Mouse (Mus musculus): ENCODE data around the gene Kdm1b. TPM values are rescaled to one million over a fixed set of nuclear protein-coding genes. Genes with fewer than 3 reads are reported as not detected.

The Kdm1b gene
- polyA plus RNA-seq, 1 experiment from 2014 or later = 7.5 TPM

DNA sequence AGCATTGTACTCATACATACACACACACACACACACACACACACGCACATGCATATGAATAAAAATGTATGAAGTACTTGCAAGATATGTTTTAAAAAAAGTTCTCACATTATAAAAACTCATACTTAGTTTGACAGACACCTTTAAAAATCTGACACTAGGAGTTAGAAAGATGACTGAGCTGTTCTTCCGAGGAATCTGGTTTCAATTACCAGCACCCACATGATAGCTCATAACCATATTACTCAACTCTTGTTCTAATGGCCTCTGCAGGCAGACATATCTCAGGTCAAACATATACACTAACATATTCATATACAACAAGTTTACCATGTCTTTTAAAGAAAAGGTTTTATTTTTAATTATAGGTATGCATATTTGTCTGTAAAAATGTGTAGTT lies 53.3 kb downstream of the Kdm1b start:
- Histone ChIP-seq H3K4me3 (ENCODE audit: control insufficient read depth in 1 of 2, insufficient read depth in 1 of 2, low read depth in 1 of 2, low read length in 2 of 2) (no peak overlapping the region), H3K27ac (replicated peaks in 1 of 2; ENCODE audit: control insufficient read depth in 1 of 2, insufficient read depth in 1 of 2, low read depth in 2 of 2, low read length in 2 of 2) (no peak overlapping the region), H3K9ac (ENCODE audit: low read length) (no peak overlapping the region), H3K9me3 (ENCODE audit: control insufficient read depth, low read length) (no peaks in the 10 kb centered on the region), H3K36me3 (ENCODE audit: control insufficient read depth, insufficient read depth, low read length) (peaks cover 95% of the 10 kb centered on the region), H3K4me1 (ENCODE audit: control insufficient read depth in 2 of 2, insufficient read depth in 2 of 2, low read length in 2 of 2) (peaks cover 0 to 6% of the 10 kb centered on the region in 2 experiments; a peak in 3 of 4 replicates), H3K27me3 (ENCODE audit: control insufficient read depth, insufficient read depth, low read length) (no peaks in the 10 kb centered on the region), H3K4me2 (ENCODE audit: low read length) (no peak overlapping the region)
- no peak for ATAC-seq (ENCODE audit: insufficient number of reproducible peaks, insufficient read depth, low FRiP score, low read depth)
- 85% methylated on average over 2 of the region's 2 CpGs for WGBS

DNA sequence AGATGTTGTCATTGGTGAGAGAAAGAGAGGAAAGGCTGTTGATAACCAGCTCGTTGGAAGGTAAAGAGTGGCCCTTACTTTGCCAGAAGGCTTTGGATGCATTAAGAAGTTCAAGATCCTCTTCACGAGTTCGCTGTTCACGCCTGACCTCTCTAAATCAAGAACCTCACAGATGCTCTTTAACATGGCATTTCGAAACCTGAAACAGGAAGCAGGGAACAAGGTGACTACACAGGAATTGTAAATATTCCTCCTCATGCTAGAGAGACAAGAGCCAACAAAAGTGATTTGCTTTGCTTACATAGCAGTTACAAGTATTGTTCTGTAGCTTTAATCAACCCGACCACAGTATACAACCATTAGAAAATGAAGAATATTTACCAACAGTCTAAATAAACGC lies 56.0 kb downstream of the Kdm1b start:
- H3K4me3 ChIP-seq (ENCODE audit: control insufficient read depth in 1 of 2, insufficient read depth in 1 of 2, low read depth in 1 of 2, low read length in 2 of 2) = no peak overlapping the region
- no peaks in the 10 kb centered on the region for H3K27me3 ChIP-seq (ENCODE audit: control insufficient read depth, insufficient read depth, low read length)
- H3K4me1 ChIP-seq (ENCODE audit: control insufficient read depth in 2 of 2, insufficient read depth in 2 of 2, low read length in 2 of 2) = peaks cover 5 to 20% of the 10 kb centered on the region in 2 experiments
- H3K4me2 ChIP-seq (ENCODE audit: low read length) = no peak overlapping the region
- WGBS = 78% methylated on average over 7 of the region's 7 CpGs
- no peaks in the 10 kb centered on the region for H3K9me3 ChIP-seq (ENCODE audit: control insufficient read depth, low read length)
- ATAC-seq (ENCODE audit: insufficient number of reproducible peaks, insufficient read depth, low FRiP score, low read depth) = no peak
- H3K27ac ChIP-seq (replicated peaks in 1 of 2; ENCODE audit: control insufficient read depth in 1 of 2, insufficient read depth in 1 of 2, low read depth in 2 of 2, low read length in 2 of 2) = no peak overlapping the region
- no peak overlapping the region for H3K9ac ChIP-seq (ENCODE audit: low read length)
- H3K36me3 ChIP-seq (ENCODE audit: control insufficient read depth, insufficient read depth, low read length) = peaks cover 83% of the 10 kb centered on the region

DNA sequence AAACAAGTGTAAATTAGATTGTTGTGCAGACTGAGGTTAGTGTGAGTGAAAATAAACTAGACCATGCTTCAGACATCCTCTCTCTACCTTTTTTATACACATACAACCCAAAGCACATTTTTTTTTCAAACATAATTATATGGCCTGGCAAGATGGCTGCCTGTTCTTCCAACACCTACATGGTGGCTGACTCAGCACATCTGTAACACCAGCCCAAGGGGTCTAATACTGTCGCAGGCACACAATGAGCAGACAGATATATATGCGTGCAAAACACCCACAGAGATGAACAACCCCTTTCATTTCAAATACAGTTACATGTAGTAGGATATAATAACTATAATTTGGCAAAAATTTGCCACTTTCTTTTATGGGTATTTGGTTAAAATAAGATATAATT lies 57.3 kb downstream of the Kdm1b start:
- H3K27ac ChIP-seq (replicated peaks in 1 of 2; ENCODE audit: control insufficient read depth in 1 of 2, insufficient read depth in 1 of 2, low read depth in 2 of 2, low read length in 2 of 2) = no peak overlapping the region
- peaks cover 5 to 15% of the 10 kb centered on the region in 2 experiments for H3K4me1 ChIP-seq (ENCODE audit: control insufficient read depth in 2 of 2, insufficient read depth in 2 of 2, low read length in 2 of 2)
- no peak for ATAC-seq (ENCODE audit: insufficient number of reproducible peaks, insufficient read depth, low FRiP score, low read depth)
- no peaks in the 10 kb centered on the region for H3K27me3 ChIP-seq (ENCODE audit: control insufficient read depth, insufficient read depth, low read length)
- H3K36me3 ChIP-seq (ENCODE audit: control insufficient read depth, insufficient read depth, low read length) = peaks cover 69% of the 10 kb centered on the region
- H3K4me2 ChIP-seq (ENCODE audit: low read length) = no peak overlapping the region
- WGBS = 87% methylated on average over 2 of the region's 2 CpGs
- no peaks in the 10 kb centered on the region for H3K9me3 ChIP-seq (ENCODE audit: control insufficient read depth, low read length)
- no peak overlapping the region for H3K9ac ChIP-seq (ENCODE audit: low read length)
- no peak overlapping the region for H3K4me3 ChIP-seq (ENCODE audit: control insufficient read depth in 1 of 2, insufficient read depth in 1 of 2, low read depth in 1 of 2, low read length in 2 of 2)

DNA sequence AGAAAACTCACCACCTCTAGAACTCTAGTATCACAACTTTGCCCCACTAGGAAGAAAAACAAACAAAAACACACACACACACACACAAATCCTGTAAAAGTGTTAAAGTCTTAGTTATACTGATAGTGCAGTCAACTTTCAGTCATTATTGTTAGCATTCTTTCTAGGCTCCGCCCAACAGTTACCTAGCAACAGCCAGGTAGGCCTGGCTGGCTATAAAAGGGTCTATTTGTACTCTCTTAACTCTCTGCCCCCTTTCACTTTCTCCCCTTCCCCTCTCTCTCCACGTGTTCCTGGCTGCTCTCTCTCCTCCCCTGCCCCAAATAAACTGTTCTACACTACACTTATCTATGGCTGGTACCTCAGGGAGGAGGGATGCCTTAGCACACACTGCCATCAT lies 60.8 kb downstream of the Kdm1b start:
- Histone ChIP-seq H3K36me3 (ENCODE audit: control insufficient read depth, insufficient read depth, low read length) (peaks cover 34% of the 10 kb centered on the region), H3K4me1 (ENCODE audit: control insufficient read depth in 2 of 2, insufficient read depth in 2 of 2, low read length in 2 of 2) (peaks cover 5 to 24% of the 10 kb centered on the region in 2 experiments), H3K4me2 (ENCODE audit: low read length) (peak overlapping the region; percentile 88), H3K9me3 (ENCODE audit: control insufficient read depth, low read length) (no peaks in the 10 kb centered on the region), H3K4me3 (ENCODE audit: control insufficient read depth in 1 of 2, insufficient read depth in 1 of 2, low read depth in 1 of 2, low read length in 2 of 2) (peak overlapping the region; percentile 25 to 87; a peak in 3 of 4 replicates), H3K27me3 (ENCODE audit: control insufficient read depth, insufficient read depth, low read length) (no peaks in the 10 kb centered on the region), H3K27ac (replicated peaks in 1 of 2; ENCODE audit: control insufficient read depth in 1 of 2, insufficient read depth in 1 of 2, low read depth in 2 of 2, low read length in 2 of 2) (no peak overlapping the region), H3K9ac (ENCODE audit: low read length) (peak overlapping the region; percentile 92)
- ATAC-seq (ENCODE audit: insufficient number of reproducible peaks, insufficient read depth, low FRiP score, low read depth) = no peak
- WGBS = 35% methylated on average over 2 of the region's 2 CpGs

DNA sequence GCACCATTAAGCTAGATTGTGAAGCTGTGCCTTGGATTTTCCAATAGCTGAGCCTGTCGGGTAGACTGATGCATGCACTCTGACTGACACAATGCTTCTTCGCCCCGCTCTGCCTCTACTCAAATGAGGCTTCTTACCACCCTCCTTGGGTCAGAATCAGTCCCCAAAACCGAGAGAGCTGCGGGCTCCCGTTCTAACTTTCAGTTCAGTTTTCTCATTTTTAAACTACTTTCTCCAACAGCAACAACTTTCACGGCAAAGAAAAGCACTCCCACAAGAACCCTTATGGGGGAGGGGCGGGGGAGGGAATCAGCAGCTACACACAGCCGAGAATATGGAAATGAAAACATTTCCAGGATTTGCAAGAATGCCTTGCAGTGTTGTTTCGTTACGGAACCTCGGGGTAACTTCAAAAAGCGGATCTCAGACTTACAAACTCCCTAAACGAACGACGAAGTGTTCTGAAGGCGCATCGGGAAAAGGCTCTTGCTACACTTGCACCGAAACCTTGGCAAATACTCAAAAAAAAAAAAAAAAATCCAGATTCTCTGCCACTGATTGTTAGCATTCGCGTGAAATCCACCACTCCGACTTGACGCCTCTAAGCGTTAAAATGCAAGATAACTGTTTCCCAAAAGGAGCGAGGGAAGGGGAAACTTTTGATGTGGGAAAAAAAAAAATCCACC lies 61.7 kb downstream of the Kdm1b start:
- WGBS = under 1% methylated on average over 25 of the region's 25 CpGs
- no peak for ATAC-seq (ENCODE audit: insufficient number of reproducible peaks, insufficient read depth, low FRiP score, low read depth)
- Histone ChIP-seq H3K27ac (replicated peaks in 1 of 2; ENCODE audit: control insufficient read depth in 1 of 2, insufficient read depth in 1 of 2, low read depth in 2 of 2, low read length in 2 of 2) (peak overlapping the region; percentile 97 to 99), H3K36me3 (ENCODE audit: control insufficient read depth, insufficient read depth, low read length) (peaks cover 25% of the 10 kb centered on the region), H3K9me3 (ENCODE audit: control insufficient read depth, low read length) (no peaks in the 10 kb centered on the region), H3K4me1 (ENCODE audit: control insufficient read depth in 2 of 2, insufficient read depth in 2 of 2, low read length in 2 of 2) (peaks cover 5 to 26% of the 10 kb centered on the region in 2 experiments), H3K27me3 (ENCODE audit: control insufficient read depth, insufficient read depth, low read length) (no peaks in the 10 kb centered on the region), H3K9ac (ENCODE audit: low read length) (peak overlapping the region; percentile 92), H3K4me3 (ENCODE audit: control insufficient read depth in 1 of 2, insufficient read depth in 1 of 2, low read depth in 1 of 2, low read length in 2 of 2) (peak overlapping the region; percentile 76 to 87), H3K4me2 (ENCODE audit: low read length) (peak overlapping the region; percentile 88)

DNA sequence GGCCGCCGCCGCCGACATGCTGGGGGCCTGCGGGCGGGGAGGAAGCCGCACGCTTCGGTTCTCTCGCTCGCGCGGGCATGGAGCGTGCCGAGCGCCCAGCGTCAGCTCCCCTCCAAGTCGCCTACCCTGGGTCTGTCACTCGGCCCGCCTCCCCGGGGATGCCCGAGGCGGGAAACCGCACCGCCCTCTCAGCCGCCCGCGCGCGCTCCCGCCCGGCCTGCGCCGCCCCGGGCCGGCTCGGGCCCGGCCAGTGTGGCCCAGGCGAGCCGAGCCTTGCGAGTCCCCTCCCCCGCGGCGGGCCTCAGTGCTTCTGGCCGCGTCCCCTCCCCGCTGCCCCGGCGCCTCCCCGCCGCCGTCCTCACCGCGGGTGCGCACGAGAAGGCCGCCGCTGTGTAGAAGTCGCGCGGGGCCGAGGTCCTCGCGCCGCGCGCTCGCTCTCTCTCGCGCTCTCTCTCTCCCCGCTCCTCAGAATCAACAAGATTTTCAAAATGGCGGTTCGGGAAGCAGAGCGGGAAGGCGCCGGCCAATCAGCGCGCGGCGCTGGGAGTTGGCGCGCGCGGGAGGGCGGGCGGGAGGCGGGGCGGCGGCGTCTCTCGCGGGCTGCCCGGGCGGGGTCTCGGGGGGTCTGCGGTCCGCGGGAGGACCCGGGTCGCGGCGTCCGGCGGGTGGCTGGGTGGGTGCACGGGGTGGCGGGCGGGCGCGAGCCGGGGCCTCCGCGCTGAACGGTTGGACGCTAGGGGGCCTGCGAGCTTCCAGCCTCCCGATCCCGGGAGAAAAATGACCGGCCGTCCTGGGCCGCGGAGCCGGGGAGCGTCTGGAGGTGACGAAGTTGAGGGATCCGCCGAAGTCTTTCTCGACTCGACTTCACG lies 62.6 kb downstream of the Kdm1b start, which contains the start of gene Dek:
Gene Dek (minus strand): TSS at position 491 of the 869 bp plus-strand sequence.
- Histone ChIP-seq H3K9me3 (ENCODE audit: control insufficient read depth, low read length) (no peaks in the 10 kb centered on the region), H3K4me2 (ENCODE audit: low read length) (peak within 1 kb of the TSS; percentile 88), H3K4me1 (ENCODE audit: control insufficient read depth in 2 of 2, insufficient read depth in 2 of 2, low read length in 2 of 2) (peaks cover 7 to 35% of the 10 kb centered on the region in 2 experiments), H3K27ac (replicated peaks in 1 of 2; ENCODE audit: control insufficient read depth in 1 of 2, insufficient read depth in 1 of 2, low read depth in 2 of 2, low read length in 2 of 2) (peak within 1 kb of the TSS; percentile 97 to 99), H3K4me3 (ENCODE audit: control insufficient read depth in 1 of 2, insufficient read depth in 1 of 2, low read depth in 1 of 2, low read length in 2 of 2) (peak within 1 kb of the TSS; percentile 76 to 87), H3K36me3 (ENCODE audit: control insufficient read depth, insufficient read depth, low read length) (peaks cover 18% of the 10 kb centered on the region), H3K9ac (ENCODE audit: low read length) (peak within 1 kb of the TSS; percentile 92), H3K27me3 (ENCODE audit: control insufficient read depth, insufficient read depth, low read length) (no peaks in the 10 kb centered on the region)
- WGBS = under 1% methylated on average over 86 of the region's 129 CpGs
- peak; percentile 89 for ATAC-seq (ENCODE audit: insufficient number of reproducible peaks, insufficient read depth, low FRiP score, low read depth)

DNA sequence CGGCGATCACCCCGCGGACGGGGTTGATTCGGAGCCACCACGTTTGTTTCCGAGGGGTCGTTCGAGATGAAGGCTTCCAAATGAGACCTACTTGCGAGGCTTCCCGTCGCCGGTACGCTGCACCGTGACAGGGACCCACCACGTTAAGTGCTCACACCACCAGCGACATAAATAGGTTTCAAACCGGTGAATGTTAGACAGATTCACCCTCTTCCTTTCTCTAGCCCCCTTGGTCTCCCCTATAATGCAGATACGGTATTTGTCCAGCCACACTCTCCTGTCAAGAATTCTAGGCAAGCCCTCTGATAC lies 63.2 kb downstream of the Kdm1b start:
- Histone ChIP-seq H3K4me2 (ENCODE audit: low read length) (peak overlapping the region; percentile 88), H3K27me3 (ENCODE audit: control insufficient read depth, insufficient read depth, low read length) (no peaks in the 10 kb centered on the region), H3K4me1 (ENCODE audit: control insufficient read depth in 2 of 2, insufficient read depth in 2 of 2, low read length in 2 of 2) (peaks cover 8 to 41% of the 10 kb centered on the region in 2 experiments), H3K36me3 (ENCODE audit: control insufficient read depth, insufficient read depth, low read length) (peaks cover 12% of the 10 kb centered on the region), H3K4me3 (ENCODE audit: control insufficient read depth in 1 of 2, insufficient read depth in 1 of 2, low read depth in 1 of 2, low read length in 2 of 2) (peak overlapping the region; percentile 76 to 87), H3K9me3 (ENCODE audit: control insufficient read depth, low read length) (no peaks in the 10 kb centered on the region), H3K9ac (ENCODE audit: low read length) (peak overlapping the region; percentile 92), H3K27ac (replicated peaks in 1 of 2; ENCODE audit: control insufficient read depth in 1 of 2, insufficient read depth in 1 of 2, low read depth in 2 of 2, low read length in 2 of 2) (peak overlapping the region; percentile 82 to 99)
- peak; percentile 8; the same call in 1 of the 2 replicates for ATAC-seq (ENCODE audit: insufficient number of reproducible peaks, insufficient read depth, low FRiP score, low read depth)
- WGBS = under 1% methylated on average over 20 of the region's 20 CpGs
